Mouse (Mus musculus) C3H10T1/2 (cell line): ENCODE measurements around the gene Tmem50a. TPM values are rescaled to one million over a fixed set of nuclear protein-coding genes. Genes with fewer than 3 reads are reported as not detected.

Experiments
- polyA plus RNA-seq, 2 experiments: library from polyadenylated mRNA; unstranded; fragments of >200 nt; fragmentation: generic; extraction: Trizol; gene quantifications; one replicate each; pipeline ENCODE4 v1.2.1; 2012; ENCODE audit warnings: missing spikeins in 2 of 2

Gene Tmem50a
- polyA plus RNA-seq: 100 to 1,000 TPM in 1 of 2 experiments, 10 to 100 TPM in 1; 47.3 to 146 TPM

GRCm38 (mm10) chr4:134914864-134915209 lies at the start of gene Tmem50a:
Tmem50a (minus strand) TSS chr4:134915024.

GRCm38 (mm10) chr4:134930684-134931481 lies 16.1 kb upstream of the Tmem50a start, which contains the start of gene Syf2:
Syf2 (plus strand) TSS chr4:134930898.

GRCm38 (mm10) chr4:134923258-134924018 lies 8.6 kb upstream of the Tmem50a start, which contains the start of gene Rsrp1:
Rsrp1 (plus strand) TSS chr4:134923592.

GRCm38 (mm10) chr4:134863937-134864729 lies 50.7 kb downstream of the Tmem50a start, which contains the start of gene Rhd:
Rhd (plus strand) TSS chr4:134864536.

GRCm38 (mm10) chr4:134853259-134853636 lies 61.6 kb downstream of the Tmem50a start, which contains the start of gene Maco1:
Maco1 (minus strand) TSS chr4:134853345.

Other genes with a start within 250 kb of the Tmem50a start
- 10 to 100 TPM in 1 of 2 experiments, under 1 TPM in 1; 0.80 to 20.9 TPM for gene Man1c1, start 210.7 kb downstream of the Tmem50a start, polyA plus RNA-seq
- 10 to 100 TPM in 1 of 2 experiments, 1 to 10 TPM in 1; 9.8 to 16.4 TPM for gene Ldlrap1, start 147.0 kb downstream of the Tmem50a start, polyA plus RNA-seq
- gene Maco1, start 61.7 kb downstream of the Tmem50a start, polyA plus RNA-seq: 10 to 100 TPM in 1 of 2 experiments, 1 to 10 TPM in 1; 2.5 to 22.3 TPM
- under 1 TPM; 0.18 to 0.81 TPM for gene Rhd, start 50.5 kb downstream of the Tmem50a start, polyA plus RNA-seq
- 10 to 100 TPM in 1 of 2 experiments, 1 to 10 TPM in 1; 7.8 to 80.6 TPM for gene Rsrp1, start 8.6 kb upstream of the Tmem50a start, polyA plus RNA-seq
- gene Syf2, start 15.9 kb upstream of the Tmem50a start, polyA plus RNA-seq: 10 to 100 TPM; 23.0 to 44.1 TPM
- 10 to 100 TPM in 1 of 2 experiments, 1 to 10 TPM in 1; 8.6 to 10.3 TPM for gene Runx3, start 205.6 kb upstream of the Tmem50a start, polyA plus RNA-seq